Mouse (Mus musculus): Measurements from ENCODE around the gene Gm11077.

GRCm38 (mm10) chr6:140680713-140681112 is 48.4 kb upstream of the Gm11077 start:
- TF ChIP-seq CTCF (IDR thresholded peaks at IDR 0.05; ENCODE audit: low read depth) = no peak
- TF ChIP-seq EP300 (optimal IDR thresholded peaks at IDR 0.05) = no peak

Measured in stomach, postnatal 0 days (tissue).